Mouse (Mus musculus) brain, embryonic 14.5 days (tissue): ENCODE results near the gene Tgm3.

Experiments used
- CTCF ChIP-seq: fragments of 200-500 bp; IDR thresholded peaks from 2 replicates; pipeline ENCODE4 v1.5.1; 2012; ENCODE audit warnings: inconsistent platforms, mild to moderate bottlenecking, moderate library complexity, borderline replicate concordance; ENCODE audit not compliant: insufficient read depth, insufficient read length; ENCODE audit errors: extremely low read depth
- POLR2A ChIP-seq: fragments of 200-500 bp; IDR thresholded peaks from 2 replicates; pipeline ENCODE4 v1.6.1; 2012; ENCODE audit warnings: mild to moderate bottlenecking, inconsistent platforms, borderline replicate concordance; ENCODE audit not compliant: poor library complexity, insufficient read depth, insufficient read length, severe bottlenecking; ENCODE audit errors: extremely low read depth

- no peak for TF ChIP-seq POLR2A
- no peak for TF ChIP-seq CTCF
These were observed 1.5 kb downstream of the Tgm3 start for GRCm38 (mm10) chr2:130013646-130014045.
